Mouse (Mus musculus): ENCODE data around the gene Tnfrsf18.

Gene Tnfrsf18

DNA sequence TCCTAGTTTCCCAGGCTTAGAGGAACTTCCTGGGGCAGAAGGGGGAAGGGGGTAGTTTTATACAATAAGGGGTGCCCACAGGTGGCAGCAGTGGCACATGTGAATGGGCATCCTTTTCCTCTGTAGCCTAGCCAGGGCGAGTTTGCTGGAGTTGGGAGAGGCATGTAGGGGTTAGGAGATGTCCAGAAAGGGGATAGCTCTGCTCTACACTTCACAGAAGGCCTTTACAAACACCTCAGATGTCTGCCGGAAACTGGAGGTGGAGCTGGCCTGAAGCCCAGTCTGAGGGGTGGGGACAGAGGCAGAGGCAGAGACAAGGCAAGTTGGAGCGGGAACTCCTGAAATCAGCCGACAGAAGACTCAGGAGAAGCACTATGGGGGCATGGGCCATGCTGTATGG, at the start of gene Tnfrsf18:
Tnfrsf18 (plus strand) TSS at position 152 of the 400 bp plus-strand sequence.
- no peak for DNase-seq (ENCODE audit: low read depth, low spot score)

DNA sequence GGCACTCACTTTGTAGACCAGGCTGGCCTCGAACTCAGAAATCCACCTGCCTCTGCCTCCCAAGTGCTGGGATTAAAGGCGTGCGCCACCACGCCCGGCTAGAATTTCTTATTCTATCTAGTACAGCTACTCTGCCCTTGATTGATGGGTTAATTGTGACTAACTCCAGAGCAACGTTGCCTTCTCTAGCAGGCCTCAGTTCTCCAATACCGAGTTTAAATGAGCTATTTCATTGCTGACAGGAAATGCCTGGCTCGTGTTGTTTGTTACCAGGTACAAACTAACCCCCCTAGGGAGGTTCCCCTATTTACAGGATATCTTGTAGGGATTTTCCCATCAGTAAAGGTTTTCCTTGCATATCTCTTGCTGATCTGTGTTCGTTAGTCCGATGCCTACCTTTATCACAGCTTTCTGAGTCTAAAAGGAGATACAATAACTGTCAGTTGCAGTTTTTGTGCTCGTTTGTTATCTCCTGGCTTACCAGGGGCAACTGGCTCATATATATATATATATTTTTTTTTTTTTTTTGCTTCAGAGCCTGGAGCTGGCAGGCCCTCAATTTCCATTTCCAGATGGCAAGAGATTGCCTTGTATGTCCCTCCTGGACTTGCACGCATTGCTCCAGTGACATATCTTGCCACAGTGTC, 44.4 kb upstream of the Tnfrsf18 start:
- DNase-seq (ENCODE audit: low read depth, low spot score) = no peak

DNA sequence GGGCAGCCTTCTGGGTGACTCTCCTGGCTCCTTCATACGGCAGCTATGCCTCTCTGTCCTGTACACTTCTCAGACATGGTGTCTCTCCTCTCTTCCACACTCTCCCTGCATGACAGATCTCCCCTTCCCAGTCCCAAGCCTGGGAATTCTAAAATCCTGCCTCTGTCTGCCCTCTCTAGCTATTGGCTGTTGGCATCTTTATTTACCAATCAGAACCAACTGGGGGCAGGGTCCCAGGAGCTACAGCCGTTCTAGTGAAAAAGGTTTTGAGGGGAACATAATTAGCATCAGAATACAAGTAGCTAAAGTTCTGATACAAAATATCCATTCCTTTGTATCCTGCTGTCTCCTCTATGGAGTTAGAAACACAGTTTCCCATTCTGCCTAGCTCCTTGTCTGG, 42.2 kb upstream of the Tnfrsf18 start:
- peak; percentile 76 for DNase-seq (ENCODE audit: low read depth, low spot score)

DNA sequence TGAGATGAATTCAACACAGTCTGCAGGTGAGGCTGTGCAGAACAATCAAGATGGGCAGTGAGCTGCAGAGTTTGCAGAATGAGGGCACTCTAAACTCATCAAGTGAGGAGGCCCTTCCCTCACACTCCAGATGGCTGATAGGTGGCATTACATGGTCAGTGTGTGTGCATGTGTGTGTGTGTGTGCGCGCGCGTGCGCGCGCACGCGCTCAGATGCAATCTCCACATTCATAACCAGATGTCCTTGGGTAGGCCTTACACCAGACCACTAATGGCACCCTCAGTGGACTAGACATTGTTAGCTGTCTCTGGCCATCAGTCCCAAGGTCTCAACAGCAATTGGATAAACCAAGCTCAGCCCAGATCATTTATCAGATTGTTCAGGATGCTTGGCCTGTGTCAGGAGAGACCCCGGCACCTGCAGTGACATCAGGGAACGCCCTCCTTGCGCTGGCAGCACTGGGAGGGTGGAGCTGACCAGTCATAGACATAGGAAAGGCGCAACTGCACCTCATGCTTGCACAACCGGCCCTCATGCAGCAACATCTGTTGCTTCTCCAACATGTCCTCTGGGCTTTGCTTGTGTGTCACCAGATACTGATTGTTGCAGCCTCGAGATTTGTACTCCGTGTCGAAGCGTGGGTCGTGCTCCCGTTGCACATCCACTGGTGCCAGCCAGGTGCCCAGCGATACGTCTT, 34.6 kb upstream of the Tnfrsf18 start:
- peak; percentile 51 for DNase-seq (ENCODE audit: low read depth, low spot score)

DNA sequence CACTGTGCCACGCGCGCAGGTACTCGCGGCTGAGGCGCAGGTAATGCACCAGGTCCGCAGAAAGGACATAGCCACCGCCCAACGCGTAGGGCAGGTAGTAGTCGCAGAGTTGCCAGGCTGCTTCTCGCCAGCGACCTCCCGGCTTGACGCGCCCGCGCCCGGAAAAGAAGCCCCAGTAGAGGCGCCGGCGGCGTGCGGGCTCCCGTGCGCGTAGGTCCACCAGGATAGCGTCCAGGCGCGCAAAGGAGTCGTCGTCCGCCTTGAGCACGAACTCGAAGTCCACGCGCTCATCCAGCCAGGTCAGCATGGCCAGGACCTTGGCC, 34.1 kb upstream of the Tnfrsf18 start:
- DNase-seq (ENCODE audit: low read depth, low spot score) = no peak

DNA sequence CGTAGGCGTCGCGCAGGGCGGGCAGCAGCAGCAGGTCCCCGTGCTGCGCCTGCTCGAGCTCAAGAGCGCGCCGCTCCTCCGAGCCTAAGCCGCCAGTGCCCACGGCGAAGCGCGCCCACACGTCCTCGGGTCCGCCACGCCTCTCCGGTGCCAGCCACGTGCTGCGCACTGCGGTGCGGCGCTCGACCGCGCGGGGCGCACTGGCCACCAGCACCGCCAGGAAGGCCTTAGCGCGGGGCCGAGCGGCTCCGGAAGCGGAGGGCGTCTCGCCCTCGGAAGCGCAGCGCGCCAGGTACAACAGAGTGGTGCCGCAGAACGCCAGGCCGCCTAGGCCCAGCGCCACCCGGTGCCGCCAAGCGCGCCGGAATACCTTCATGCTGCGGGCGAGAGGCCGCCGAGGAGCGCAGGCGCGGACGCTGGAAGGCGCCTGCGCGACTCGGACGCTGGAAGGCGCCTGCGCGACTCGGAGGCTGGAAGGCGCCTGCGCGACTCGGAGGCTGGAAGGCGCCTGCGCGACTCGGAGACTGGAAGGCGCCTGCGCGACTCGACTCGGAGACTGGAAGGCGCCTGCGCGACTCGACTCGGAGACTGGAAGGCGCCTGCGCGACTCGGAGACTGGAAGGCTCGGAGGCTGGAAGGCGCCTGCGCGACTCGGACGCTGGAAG, 33.6 kb upstream of the Tnfrsf18 start, which contains the start of the genes B3galt6 and Sdf4:
B3galt6 (minus strand) TSS at position 409 of the 665 bp plus-strand sequence.
Sdf4 (plus strand) TSS at position 632 of the 665 bp plus-strand sequence.
- DNase-seq (ENCODE audit: low read depth, low spot score) = peak; percentile 80

DNA sequence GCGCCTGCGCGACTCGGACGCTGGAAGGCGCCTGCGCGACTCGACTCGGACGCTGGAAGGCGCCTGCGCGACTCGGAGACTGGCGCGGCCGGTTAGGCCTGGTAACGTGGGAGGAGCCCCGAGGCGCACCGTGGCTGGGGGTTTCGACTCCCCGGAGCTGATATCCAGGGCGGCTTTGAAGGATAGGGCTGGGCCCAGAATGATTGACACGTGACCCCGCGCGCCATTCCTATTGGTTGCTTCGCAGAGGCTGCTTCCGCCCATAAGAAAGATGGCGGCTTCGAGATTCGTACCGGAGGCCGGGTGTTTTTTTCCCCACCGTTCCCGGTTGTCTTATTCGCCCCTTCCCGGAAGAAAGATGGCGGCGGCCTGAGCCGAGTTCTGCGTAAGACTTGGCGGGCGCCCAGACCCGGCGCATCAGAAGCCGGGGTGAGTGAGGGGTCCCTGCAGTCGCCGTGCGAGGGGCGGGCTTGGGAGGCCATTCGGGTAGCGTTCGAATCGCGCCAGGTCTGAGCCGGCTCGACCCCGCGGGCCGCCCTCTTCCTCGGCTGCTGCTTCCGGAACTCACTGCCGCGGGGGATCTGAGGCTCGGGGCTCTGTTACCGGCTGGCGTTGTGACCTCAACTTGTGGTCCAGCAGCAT, 32.9 kb upstream of the Tnfrsf18 start:
- peak; percentile 95 for DNase-seq (ENCODE audit: low read depth, low spot score)

DNA sequence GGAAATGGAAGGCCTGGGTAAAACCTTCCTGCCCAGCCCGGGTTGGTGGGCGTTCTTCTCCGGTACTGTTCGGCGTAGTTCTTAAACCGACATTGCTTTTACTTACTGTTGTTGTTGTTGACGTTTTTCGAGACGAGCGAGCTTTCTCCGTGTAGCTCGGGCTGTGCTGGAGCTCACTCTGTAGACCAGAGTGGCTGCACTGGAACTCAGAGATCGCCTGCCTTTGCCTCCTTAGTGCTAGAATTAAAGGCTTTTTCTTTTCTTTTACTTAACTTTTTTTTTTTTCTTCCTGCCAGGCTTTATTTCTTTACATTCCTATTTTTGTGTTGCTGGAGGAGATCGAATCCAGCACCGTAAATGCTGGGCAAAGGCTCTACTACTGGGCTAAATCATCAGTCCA, 32.4 kb upstream of the Tnfrsf18 start:
- DNase-seq (ENCODE audit: low read depth, low spot score) = no peak

DNA sequence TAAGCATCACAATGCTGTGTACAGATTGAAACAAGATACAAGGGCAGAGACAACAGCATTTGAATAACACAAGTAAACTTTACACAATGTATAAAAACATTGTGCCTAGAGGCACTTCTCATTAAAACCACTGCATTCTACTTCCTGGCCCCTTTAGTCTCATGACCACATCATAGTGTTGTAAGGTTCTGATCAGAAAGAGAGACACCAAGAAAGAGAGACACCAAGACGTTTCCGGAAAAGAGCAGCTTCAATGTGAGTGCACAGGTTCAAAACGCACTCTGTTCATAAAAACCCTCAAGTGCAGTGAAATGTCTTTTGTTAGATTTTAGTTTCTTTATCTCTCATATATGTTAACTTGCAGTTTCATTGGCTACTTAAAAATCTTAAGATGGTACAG, 21.9 kb upstream of the Tnfrsf18 start:
- DNase-seq (ENCODE audit: low read depth, low spot score) = no peak

DNA sequence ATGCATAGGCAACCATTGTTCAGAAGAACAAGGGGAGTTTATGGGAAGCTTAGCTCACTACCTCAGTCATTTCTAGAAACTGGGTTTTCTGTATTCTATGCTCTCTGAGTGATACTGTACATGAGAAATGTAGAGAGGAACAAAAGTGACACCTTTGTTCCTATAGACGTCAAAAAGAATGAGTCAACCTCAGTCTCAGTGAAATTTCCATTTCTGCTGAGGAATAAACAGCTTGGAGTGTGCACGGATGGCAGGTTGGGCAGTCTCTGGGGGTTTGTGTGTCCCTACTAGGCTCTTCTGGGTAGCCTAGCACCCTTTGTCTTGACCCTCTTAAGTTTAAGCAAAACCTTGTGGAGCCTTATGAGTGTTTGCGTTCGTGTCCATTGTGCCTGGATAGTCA, 17.6 kb upstream of the Tnfrsf18 start:
- DNase-seq (ENCODE audit: low read depth, low spot score) = no peak

DNA sequence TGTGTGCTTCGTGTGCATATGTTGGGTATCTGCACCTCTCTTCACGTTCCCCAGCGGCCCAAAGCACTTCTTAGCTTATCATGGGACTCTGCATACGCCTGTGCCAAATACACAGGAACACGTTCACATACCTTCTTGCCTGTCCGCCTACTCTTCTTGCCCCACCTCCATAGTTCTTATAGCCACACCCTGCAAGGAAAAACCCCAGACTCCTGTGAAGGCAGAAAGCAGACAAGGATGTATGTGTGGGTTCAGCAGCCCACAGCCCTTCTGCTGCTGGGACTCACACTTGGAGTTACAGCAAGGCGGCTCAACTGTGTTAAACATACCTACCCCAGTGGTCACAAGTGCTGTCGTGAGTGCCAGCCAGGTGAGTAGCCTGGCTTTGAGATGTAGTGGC, 12.3 kb upstream of the Tnfrsf18 start, which contains the start of gene Tnfrsf4:
Tnfrsf4 (plus strand) TSS at position 207 of the 400 bp plus-strand sequence.
- DNase-seq (ENCODE audit: low read depth, low spot score) = no peak

DNA sequence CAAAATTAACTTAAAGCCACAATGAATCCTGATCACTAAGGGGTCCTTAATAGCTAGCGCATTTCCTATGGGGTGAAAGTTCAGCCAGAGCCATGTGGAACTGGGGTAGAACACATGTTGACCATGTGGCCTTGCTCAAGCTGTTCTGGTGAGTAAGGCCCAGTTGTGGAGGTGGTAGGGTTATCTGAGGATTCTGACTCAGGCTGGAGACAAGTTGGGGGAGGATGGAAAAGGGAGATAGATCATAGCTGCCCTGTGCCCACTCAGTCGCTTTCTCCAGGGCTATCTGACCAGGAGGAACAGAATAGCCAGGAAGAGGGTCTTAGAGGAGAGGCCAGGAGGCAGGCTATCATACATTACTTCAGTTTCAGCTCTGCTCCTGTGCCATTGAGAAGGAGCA, 11.5 kb upstream of the Tnfrsf18 start:
- DNase-seq (ENCODE audit: low read depth, low spot score) = no peak

DNA sequence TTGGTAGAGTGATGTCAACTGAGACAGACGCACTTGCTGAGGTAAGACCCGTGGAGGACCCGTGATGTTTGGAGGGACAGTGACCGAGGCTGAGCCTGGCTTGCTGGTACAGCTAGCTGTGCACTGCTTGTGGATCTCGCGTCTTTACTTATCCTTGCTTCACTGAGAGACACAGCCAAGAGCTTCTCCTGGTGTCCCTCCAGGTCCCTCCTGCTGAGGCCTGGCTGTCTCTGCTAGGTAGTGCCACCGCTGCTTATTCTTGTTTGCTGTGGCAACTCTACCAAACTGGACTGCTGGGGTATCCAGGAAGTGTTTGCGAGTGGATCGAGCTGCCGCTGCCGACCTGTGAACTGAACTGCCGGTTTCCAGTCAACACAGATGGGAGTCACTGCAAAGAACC, 6.2 kb upstream of the Tnfrsf18 start:
- no peak for DNase-seq (ENCODE audit: low read depth, low spot score)

DNA sequence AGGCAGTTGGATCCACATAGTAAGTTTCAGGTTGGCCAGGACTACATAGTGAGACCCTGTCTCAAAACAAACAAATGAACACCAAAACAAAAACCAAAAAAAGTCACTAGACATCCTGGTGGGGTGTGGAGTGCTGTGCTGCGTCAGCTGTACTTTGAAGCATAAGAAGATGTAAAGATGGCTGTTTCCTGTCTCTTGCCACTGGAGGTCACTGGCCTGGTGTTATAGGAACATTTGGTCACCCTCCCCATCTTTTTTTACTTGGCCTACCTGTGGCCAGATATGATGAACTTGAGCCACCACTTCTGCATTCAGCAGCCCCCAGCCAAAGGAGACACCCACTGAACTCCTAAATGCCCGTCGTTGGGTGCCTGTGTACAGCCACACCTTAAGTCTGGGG, 4.6 kb upstream of the Tnfrsf18 start:
- no peak for DNase-seq (ENCODE audit: low read depth, low spot score)

DNA sequence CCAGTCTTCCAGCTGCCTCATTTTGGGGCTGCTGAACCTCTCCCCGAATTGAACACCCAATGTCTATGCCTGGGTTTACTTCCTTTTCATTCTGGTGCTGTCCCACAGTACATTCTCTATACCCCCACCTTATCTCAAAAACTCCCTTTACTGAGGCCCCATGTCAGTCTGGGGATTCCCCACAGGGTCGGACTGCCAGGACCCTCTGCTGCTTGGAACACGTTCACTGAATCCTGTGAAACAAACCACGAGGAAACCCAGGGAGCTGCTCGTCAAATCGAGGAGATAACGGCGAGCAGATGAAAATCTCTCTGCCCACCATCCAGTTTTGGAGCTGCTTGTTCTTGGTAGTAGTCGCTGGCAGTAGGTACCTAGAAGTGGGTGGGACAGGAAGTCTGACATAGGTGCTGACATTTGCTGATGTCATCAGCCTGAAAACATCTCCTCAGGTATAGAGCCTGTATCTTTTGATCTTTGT, 4.0 kb upstream of the Tnfrsf18 start:
- DNase-seq (ENCODE audit: low read depth, low spot score) = no peak

DNA sequence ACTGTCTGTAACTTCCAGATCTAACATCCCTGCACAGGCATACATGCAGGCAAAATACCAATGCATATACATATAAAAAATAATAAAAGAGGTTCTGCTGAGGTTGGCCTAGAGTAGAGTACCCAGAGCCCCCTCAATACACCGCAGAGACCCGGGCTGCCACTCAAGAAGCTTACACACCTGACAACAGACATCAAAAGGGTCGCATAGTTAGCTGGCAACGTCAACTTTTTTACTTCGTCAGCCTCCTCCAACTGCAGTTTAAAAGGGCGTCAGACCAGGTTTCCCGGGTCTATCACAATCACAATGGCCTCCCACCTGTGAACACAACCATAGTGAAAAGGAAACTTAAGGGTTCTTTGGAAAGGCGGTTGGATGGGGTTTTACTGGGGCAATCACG, 2.4 kb upstream of the Tnfrsf18 start:
- no peak for DNase-seq (ENCODE audit: low read depth, low spot score)

DNA sequence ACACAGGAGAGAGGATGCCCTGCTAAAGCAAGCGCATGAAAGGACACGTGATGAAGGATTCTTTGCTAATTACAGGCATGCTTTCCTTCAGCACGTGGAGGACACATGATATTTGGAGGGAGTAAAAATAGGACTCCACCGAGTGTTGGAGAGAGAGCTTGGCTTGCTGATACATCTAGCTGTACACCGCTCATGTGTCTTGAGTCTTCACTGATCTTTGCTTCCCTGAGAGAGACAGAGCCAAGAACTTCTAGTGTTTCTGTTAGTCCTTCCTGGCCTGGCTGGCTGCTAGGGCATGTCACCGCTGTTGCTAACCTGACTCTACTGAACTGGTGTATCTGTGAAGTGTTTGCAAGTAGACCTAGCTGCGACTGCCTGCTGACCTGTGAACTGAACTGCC, 1.8 kb upstream of the Tnfrsf18 start:
- DNase-seq (ENCODE audit: low read depth, low spot score) = no peak

DNA sequence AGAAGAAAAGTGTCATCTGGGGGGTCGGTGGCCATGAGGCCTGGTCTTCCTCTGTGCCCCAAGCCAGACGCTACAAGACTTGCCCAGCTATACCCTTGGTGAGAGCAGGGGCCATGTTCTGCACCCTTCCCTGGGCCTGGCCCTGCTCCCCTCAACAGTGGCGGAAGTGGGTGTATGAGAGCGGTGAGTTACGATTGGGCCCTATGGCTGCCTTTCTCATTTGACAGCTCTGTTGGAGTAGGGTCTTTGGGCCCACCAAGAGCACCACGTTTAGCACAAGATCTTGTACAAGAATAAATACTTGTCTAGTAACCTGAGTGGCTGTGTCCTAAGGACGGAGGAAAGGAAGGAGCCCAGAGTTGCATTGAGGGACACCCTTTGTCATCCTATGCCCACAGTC, 2.6 kb downstream of the Tnfrsf18 start:
- no peak for DNase-seq (ENCODE audit: low read depth, low spot score)

DNA sequence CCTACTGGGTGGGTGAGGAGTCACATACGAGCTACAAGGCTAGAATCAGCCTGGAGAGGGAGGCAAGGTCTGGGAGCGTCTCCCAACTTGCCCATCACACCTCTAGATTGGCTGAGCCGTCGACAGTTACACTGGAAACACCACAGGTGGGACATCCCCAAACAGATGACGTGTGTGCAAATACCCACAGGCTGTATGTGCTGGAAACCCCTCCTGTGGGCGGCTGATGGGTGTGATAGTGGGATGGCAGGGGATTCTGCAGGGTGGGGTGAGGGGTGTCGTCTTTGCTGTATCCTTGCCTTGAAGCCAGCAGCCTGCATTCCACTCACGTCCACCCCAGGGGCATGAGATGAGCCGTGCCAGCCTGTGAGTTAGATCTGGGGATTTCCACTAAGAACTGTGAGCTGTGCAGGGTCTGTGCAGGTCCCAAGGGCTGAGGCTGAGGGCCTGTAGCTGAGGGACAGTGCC, 4.7 kb downstream of the Tnfrsf18 start:
- peak; percentile 22 for DNase-seq (ENCODE audit: low read depth, low spot score)

DNA sequence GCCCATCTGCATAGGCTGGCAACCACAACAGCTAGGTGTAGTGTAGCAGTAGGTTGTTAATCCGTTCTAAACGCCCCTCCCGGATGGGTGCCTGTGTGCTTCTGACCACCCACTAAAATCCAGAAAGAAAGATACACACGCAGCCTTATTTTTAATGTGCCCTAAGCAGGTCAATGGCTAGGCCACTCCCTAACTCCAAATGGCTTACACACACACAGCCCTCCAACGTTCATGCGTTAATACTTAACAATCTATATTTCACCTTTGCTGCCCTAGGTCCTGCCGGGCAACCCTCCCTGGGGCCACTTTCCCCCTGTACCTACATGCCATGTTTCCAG, 5.3 kb downstream of the Tnfrsf18 start:
- no peak for DNase-seq (ENCODE audit: low read depth, low spot score)

DNA sequence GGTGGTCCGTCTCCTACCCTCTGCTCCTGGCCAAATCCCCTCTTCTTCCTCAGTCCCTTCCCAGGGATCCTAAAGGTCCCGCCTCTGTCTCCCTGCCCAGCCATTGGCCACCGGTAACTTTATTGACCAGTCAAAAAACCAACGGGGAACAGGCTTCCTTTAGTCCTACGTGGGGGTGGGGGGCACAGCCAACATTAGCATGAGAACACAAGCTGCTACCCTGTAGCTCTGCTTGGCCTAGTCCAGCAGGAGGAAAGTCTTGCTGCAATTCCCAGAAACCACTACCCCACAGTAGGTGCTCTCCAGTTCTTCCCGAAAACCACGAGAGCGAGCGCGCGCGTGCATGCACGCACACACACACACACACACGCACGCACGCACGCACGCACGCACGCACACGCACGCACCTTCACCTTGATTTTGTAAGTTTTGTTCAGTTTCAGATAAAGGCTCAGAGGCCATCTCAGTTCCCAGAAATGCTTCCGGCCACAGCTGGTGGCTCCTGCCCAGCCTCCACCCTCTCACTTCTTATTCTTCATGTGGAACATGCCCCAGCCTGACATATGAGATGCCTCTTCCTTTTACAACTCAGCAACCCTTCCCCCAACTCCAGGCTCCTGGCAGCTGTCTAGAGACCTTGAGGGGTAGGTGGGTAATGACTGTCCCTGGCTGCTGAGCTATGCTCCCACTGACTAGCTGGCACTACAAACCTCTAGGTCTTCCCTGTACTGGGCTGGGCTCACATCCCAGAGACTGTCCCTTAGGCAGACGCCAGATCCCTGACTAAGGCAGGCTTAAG, 5.8 kb downstream of the Tnfrsf18 start:
- peak; percentile 95 for DNase-seq (ENCODE audit: low read depth, low spot score)

All from ES-CJ7 (cell line).